Mouse (Mus musculus): Measurements from ENCODE around the gene Mug2.
"Not testable (repeated sequence)": the region's sequence is repeated elsewhere in the genome, so short reads cannot be mapped to it uniquely, and the experiment has no call there.

Mug2 gene

DNA sequence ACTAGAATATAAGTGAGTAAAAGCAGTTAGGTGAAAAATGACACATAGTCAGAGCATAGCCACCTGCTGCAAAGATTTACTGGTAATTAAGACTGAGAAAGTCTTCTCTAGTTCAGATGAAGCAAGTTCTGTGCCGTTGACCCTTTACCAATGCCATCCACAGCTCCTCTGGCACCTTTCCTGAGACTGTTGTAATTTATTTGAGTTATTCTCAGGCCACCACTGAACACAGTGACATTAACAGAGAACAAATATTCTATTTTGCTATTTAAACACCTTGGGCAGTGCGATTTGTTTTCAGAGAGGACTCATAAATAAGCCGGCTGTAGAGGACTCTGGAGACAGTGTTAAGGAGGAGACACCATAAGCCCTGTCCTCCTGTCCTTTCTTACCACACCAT is at the start of gene Mug2:
TSS of gene Mug2 (plus strand) at position 301 of the 400 bp plus-strand sequence.
- DNase-seq (ENCODE audit: inconsistent age in 2 of 2, low spot score in 1 of 2) = not testable (repeated sequence)

DNA sequence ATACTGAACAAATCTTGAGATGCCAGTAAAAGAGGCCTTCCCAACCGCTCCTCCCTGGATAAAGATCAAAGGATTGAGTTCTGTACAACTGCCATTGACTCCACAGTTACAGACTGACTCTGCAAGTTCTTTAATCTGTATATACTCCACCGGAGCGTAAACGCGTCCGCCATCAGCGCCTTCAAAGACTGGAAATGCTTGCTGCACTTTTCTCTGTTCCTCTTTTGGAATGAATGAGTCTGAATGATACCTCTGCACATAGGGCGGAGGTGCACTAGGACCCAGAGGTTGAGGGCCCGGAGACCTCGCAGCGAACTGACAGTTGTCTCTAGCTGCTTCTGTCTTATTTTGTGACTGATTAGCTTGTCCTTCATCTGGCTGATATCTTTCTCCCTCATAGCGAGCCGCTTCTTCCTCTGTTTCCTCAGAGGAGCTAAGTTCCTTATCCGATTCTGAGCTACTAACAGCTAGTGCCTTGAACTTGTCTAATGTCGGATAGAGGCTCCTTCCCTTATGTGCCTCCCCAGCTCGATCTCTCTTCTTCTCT is 48.7 kb upstream of the Mug2 start:
- not testable (repeated sequence) for DNase-seq (ENCODE audit: inconsistent age in 2 of 2, low spot score in 1 of 2)

DNA sequence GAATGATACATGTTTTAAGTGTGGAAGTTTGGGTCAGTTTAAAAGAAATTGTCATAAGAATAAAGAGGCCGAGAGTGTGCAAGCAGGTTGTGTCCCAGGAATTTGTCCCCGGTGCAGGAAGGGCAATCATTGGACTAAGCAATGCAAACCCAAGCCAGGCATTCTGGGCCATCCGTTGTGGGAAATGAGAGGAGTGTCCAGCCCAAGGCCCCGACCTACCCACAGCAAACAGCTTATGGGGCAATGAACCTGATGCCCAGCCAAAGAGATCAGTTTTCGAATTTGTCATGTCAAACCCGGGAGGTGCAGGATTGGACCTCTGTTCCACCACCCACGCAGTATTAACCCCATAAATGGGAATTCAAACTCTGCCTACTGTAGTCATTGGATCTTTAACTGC is 30.9 kb upstream of the Mug2 start:
- DNase-seq (ENCODE audit: inconsistent age in 2 of 2, low spot score in 1 of 2) = no peak

DNA sequence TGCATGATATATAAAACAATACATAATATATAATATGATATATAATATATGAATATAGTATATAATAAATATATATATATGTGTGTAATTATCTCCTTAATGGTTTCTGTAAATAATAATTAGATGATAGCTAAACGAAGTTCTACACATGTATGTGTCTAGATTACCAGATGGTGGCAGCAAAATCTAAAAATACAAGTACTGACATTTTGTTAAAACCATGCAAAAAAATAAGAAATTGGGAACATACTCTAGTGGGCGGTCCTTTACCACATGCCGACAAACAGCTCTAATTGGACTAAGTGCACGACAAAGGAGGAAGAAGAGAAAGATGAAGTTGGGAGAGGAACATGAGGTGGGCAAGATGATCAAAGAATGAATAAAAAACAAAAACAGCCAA is 94.3 kb downstream of the Mug2 start:
- DNase-seq (ENCODE audit: inconsistent age in 2 of 2, low spot score in 1 of 2) = no peak

DNA sequence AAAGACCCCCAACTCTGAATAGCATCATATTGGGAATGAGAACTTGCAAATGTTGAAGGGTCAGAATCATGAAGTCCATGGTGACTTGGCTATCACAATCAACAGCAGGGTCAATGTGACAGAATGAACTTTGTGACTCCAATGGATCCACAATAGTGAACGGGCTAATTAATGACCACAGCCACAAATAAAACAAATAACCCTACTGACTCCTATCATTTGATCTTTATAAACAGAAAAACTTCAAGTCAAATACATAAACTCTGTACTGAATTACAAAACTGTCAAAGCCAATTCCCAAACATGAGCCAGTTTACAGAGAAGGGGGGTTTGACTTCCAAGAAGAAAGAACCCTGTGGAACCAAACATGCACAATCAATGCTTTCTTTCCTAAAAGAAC is 95.1 kb downstream of the Mug2 start:
- DNase-seq (ENCODE audit: inconsistent age in 2 of 2, low spot score in 1 of 2) = no peak

GRCm38 (mm10) chr6:122116963-122117362 is 110.4 kb downstream of the Mug2 start:
- DNase-seq (ENCODE audit: inconsistent age in 2 of 2, low spot score in 1 of 2) = no peak

DNA sequence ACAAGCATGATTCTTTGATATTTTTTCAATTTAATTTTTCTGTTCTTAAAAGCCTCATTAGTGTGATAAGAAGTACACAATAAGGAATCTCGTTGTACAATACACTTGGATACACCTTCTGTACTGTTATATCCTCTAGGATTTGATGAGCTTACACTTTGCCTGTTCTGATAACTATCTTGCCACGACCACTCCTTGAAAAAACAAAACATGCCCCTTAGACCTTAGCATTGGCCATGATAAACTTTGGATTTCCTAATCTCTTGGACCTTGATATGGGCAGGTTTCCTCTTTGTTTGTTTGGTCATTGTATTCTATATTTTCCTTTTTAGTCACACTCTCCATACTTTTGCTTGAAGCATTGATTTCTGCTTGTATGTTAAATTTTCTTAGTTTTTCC is 123.0 kb downstream of the Mug2 start:
- no peak for DNase-seq (ENCODE audit: inconsistent age in 2 of 2, low spot score in 1 of 2)

All from adrenal gland, adult (tissue).